Mouse (Mus musculus) MN1 (cell line): Measurements from ENCODE around the gene Ecel1.

Source experiments
- DNase-seq: peaks from one replicate; pipeline ENCODE4 v3.0.0-alpha.2; 2016; ENCODE audit warnings: low spot score

Ecel1 gene

DNA sequence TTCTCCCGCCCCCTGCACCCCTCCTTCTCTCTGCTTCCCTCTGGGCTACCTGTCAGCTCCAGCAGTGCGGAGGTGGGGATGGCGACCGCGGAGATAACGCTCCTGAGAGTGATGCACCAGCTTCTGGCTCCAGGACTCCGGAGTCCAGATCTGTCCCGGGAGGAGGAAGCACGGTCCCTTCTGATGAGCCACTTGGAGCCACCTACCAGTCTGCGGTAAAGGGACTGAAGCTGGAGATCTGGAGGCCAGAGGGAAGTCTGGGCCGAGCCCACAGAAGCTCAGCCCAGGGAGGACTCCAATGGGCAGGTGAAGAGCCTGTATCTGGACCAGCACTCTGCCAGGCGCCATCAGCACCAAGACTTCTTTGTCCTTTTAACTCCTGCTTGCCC lies at the start of gene Ecel1:
Gene Ecel1 (minus strand): TSS at position 323 of the 389 bp plus-strand sequence.
- DNase-seq = no peak

DNA sequence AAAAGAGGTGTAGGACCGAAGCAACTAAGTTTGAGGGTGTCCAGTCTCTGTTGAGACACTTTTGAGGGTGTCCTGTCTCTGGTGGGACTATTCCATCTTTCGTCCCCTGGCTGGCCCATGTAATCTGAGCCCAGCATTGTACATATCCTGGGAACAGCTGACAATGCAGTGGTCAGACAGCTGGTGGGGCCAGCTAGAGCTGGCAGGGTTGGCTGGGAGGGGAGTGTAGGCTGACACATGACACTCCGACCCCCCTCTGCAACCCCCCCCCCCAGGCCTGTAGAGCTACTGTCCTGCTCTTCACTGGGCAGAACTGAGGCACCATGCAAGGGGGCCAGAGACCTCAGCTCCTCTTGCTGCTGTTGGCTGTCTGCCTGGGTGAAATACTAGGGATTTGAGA lies 49.2 kb upstream of the Ecel1 start:
- DNase-seq = no peak

DNA sequence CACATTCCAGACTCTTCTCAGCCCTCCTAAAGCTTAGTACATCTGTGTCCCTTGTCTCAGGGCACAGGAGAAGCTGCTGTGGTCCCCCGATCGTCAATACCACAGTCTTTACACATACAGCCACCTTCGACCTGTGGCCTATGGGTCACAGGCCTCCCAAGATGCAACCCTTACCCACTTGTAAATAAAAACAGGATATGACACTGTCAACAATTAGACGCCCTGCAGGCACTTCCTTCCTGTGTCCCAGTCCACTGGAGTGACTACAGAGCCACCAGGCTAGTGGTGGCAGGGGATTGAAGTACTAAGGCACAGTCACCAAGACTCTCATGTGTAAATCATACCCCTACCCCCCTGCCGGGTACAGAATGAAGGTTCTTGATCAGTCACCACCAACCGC lies 48.7 kb upstream of the Ecel1 start:
- no peak for DNase-seq

DNA sequence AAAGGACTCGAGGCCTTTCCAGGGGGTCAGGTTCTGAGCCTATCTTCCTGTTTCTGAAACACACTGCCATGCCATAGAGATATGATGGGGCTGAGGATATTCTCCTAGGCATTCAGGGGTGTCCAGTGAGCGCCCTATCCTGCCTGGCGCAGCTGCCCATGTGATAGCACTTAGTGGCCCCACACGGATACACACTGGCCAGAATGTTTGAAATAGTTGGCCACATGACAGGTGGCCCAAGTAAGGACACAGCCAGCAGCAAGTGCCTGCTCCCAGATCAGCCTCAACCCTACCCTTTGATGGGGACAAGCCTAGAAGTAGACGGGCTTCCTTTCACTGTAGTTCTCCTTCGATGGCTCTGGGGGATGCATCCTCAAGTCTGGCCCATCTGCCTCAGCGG lies 48.1 kb upstream of the Ecel1 start, which contains the start of gene Chrng:
Gene Chrng (plus strand): TSS at position 193 of the 400 bp plus-strand sequence.
- no peak for DNase-seq

DNA sequence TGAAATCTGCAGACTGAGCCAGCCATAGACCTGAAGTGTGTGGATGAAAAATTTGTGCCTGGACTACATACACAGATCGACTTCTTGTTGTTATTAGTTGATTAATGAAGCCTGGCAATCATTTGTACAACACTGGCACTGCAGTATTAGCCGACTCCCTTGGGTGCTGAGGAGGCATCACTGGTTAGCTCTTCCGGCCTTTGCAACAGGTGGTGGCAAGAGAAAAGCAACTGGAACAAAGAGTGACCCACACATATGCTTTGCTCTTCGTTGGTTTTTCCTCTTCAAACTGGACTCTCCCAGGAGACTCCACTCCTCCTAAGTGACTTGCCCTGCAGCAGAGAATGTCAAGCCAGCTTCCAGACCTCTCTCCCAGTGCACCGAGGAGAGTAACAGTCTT lies 47.5 kb upstream of the Ecel1 start:
- DNase-seq = no peak

DNA sequence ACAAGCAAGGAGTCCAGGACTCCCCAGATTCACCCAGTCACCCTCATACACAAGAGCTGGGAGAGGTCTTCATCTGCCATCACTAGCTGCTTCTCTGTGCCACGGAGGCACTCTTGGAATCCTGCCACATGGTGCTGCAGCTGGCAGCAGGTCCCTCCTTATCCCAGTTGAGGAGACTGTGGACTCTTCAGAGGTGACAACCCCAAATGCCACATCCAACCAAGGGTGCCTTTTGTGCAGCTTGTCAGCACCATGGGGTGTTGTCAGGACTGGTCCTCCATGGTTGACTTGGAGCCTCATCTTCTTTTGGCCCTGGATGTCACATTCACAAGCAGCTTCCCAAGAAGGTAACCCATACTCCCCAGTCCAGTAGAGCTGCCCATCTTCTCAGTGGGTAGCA lies 45.5 kb upstream of the Ecel1 start:
- no peak for DNase-seq

DNA sequence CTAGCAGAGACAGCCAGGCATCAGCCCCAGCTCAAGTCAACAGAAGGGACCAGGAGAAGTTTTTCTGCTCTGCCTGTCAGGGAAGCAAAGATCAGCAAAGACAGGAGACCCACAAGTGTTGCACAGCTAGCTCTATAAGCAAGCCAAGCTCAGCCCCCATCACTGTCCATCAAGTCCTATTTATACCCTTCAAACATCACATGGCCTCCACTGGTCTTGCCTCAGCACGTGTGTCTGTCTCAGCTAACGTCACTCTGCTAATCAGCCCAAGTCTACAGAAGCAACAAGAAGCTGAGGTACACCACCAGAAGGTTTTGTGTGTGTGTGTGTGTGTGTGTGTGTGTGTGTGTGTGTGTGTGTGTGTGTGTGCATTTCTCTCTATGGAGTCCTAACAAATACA lies 44.5 kb upstream of the Ecel1 start:
- no peak for DNase-seq

DNA sequence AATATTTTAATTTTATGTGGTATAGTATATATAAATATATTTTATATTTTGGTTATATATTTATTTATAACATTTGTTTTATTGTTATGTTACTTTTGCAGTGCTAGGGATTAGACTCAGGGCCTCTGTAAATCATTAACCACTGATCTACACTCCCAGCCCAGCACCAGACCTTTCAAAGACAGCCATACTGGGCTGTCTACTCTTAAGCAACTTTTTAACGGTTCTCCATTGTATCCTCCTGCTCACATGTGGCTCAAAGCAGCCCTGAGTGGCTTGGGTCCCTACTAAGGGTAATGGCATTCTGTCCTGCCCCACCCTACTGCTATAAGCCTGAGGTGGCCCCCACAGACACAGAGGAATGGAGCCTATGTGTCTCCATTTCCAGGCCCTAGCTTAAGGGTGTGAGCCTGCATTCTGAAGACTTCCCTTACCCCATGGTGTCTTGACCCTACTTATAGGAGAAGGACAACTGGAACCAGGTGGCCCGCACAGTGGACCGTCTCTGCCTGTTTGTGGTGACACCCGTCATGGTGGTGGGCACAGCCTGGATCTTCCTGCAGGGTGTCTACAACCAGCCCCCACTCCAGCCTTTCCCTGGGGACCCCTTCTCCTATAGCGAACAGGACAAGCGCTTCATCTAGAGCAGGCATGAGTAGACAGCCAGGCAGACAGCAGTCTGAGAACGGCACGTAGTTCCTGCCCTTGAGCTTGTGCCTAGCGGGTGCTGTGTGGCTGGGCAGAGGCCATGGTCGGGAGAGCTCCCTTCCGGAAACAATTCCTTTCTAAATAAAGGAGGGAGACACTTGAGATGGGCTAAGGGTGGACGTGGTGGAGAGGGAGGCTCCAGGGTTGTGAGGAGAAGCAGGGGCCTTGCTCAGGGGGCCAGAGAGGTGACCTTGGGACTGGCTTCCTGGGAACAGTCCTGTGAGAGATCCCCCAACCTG lies 42.1 kb upstream of the Ecel1 start:
- DNase-seq = no peak

DNA sequence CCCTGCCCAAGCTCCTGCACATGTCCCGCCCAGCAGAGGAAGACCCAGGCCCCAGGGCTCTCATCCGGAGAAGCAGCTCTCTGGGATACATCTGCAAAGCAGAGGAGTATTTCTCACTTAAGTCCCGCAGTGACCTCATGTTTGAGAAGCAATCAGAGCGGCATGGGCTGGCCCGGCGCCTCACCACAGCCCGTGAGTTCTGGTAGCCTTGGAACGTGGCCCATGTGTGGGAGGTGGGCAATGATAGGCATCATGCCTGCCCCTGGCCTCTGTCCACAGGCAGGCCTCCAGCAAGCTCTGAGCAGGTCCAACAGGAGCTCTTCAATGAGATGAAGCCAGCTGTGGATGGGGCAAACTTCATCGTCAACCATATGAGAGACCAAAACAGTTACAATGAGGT lies 41.0 kb upstream of the Ecel1 start:
- peak; percentile 52 for DNase-seq

DNA sequence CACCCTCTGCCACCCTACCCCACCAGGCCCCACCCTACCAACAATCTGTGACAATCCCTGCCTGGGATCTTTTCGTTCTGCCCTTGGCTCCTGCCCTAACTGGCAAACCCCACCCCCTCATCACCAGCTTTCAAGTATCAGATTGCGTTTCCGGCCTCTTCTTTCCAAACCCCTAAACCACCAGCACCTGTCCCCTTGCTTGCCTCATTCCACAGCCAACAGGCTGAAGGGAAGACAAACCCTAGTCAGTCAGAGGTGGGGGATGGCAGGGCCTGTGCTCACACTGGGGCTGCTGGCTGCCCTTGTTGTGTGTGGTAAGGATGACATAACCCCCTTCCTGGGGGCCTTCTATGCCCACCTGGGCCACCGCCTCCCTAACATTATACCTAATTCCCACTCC lies 34.1 kb upstream of the Ecel1 start, which contains the start of gene Chrnd:
Gene Chrnd (plus strand): TSS at position 179 of the 400 bp plus-strand sequence.
- DNase-seq = no peak

DNA sequence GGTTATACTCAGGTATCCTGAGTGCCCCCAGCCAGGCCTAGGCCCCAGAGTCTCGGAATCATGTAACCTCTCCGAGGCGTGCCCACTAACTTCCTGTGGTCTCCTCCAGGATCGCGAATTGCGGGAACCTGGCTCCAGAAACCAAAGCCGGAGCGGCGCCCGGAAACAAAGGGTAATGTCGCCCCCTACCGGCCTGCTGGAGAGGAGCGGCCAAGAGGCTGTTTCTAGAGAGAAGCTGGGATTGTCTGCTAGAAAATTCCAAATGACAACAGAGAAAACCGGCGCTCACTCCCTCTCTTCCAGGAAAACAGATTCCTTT lies 30.7 kb upstream of the Ecel1 start:
- peak; percentile 82 for DNase-seq

DNA sequence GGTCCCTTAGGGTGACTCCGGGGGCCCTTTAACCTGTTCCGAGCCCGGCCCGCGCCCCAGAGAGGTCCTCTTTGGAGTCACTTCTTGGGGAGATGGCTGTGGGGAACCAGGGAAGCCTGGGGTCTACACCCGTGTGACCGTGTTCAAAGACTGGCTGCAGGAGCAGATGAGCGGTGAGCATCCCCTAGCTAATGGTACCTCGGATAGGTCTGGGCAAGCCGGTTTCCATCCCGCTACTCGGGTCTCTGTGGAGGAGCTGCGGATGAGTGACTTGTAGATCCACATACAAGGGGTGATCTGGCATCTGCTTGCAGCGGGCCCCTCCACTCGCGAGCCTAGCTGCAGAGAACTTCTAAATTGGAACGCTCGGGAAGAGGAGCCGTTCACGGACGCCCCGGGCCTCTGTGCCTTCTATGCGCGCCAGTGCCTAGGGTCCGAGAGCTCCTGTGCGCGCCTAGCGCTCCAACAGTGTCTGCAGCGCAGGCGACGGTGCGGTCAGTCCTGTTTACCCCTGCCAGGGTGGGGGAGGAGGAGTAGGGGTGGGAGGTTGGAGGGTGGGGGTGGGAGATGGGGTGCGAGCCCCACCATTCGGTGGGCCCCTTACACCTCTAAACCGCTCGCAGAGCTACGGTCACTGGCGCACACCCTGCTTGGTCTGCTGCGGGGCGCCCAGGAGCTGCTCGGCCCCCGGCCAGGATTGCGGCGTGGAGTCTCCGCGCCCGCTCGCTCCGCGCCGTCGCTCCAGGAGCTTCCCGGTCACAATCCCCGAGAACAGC lies 30.1 kb upstream of the Ecel1 start:
- no peak for DNase-seq

DNA sequence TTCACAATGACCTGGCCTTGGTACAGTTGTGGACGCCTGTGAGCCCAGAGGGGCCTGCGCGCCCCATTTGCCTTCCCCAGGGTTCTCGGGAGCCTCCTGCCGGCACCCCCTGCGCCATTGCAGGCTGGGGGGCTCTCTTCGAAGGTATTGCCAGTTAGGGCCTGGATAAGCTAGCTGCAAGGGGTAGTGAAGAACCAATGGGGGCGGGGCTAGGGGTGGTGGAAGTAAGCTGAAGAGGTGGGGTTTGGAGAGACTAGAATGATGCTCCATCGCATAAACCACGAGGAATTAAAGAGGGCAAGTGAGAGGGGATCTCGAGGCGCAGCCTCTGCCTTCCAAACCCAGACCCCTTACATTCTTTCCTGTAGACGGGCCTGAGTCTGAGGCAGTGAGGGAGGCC lies 29.2 kb upstream of the Ecel1 start:
- DNase-seq = no peak

DNA sequence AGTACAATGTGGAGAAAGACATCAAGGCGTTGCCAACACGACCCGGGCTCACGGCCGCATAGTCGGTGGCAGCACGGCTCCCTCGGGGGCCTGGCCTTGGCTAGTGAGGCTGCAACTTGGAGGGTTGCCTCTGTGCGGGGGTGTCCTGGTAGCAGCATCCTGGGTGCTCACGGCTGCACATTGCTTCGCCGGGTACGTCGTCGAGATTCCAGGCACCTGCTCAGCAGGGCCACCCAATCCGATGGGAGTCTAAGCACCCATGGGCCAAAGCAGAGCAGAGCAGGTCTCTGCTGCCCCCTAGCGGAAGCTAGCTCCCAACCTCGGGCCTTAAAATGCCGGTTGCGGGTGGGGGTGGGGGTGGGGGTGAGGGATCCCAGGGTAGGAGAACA lies 28.4 kb upstream of the Ecel1 start:
- DNase-seq = peak; percentile 71

DNA sequence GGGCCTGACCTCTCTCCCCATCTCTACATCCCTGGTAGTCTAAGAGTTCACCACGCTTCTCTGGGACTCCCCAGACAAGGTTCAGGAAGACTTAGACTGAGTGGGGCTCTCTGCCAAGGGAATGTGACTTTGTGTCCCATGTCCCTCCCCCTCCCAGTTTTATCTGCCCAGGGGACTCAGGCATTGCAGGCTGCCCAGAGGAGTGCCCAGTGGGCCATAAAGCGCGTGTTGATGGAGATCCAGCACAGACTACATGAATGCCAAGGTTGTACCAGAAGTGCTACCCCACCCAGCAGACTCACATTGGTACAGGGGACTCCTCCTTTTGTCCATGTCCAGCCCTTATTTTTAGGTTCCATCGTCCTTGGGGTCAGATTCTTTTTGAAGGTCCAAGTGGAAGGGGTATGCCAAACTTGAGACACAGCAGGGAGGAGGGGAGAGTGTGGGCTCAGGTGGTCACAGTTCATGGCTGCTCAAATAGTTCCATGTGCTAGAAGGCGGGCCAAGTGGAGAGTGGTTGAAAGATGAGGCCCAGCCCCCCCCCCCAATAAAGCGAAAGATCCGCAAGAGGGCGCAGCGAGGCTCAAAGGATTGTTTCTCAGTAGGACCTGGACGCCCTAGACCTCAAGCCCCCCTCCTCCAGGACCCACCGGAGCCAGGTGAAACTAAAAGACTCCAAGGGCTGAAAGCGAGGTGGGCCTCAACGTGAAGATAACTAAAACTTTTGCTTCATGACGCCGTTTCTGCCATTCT lies 27.9 kb upstream of the Ecel1 start:
- DNase-seq = no peak

DNA sequence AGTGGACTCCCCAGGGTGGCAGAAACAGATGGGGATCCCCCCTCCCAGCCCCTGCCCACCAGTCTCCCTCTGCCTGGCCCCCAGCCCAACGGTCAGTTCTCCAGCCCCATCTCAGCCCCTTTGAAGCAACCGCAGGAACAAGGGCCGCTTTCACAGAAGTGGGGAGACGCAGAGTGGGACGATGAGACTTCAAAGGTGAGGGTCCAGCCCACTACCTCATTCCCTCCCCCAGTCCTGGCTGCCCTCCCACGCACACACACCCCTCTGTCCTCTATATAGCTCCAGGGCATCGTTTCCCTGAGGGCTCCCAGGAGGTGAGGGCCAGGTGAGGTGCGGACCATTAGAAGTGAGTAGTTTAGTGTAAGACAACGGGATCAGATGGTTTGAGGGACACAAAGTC lies 26.7 kb upstream of the Ecel1 start, which contains the start of gene Prss56:
Gene Prss56 (plus strand): TSS at position 301 of the 400 bp plus-strand sequence.
- no peak for DNase-seq

DNA sequence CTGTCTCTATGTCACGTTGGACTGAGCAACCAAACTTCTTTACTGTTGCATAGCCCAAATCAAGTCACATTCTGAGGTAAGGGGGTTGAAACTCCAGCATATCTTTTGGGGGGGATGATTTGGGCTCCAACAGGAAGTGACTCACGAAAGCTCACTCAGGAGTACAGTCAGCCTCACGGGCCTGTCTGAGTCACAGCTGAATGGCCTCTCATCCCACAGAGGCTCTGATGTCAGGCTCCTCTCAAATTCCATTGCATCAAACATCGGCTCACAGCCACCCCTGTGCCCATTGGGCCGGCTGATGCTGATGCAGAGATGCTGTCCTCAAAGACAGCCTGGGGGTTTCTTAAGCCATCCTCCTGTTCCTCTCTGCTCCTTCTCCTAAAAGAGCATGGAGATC lies 24.6 kb upstream of the Ecel1 start:
- peak; percentile 70 for DNase-seq

DNA sequence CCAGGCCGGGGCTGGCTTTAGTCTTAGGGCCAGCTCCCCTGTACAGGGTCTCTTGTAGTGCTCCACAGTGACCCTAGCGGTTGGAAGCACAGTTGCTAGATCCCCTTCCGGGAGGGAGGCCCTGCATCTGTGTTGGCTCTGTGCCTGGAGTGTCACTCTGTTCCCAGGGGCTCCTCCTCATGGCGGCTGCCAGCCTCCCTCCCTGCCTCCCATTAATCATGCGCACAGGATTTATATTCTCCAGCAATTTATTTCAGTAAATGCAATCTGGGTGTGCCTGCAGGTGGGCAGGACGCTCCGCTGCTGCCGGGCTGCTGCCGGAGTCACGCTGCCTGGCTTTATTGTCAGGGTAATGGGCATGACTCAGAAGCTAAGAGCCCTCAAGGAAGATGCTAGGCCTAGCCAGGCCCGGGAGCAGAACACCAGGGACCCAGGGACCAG lies 19.6 kb upstream of the Ecel1 start:
- peak; percentile 91 for DNase-seq

DNA sequence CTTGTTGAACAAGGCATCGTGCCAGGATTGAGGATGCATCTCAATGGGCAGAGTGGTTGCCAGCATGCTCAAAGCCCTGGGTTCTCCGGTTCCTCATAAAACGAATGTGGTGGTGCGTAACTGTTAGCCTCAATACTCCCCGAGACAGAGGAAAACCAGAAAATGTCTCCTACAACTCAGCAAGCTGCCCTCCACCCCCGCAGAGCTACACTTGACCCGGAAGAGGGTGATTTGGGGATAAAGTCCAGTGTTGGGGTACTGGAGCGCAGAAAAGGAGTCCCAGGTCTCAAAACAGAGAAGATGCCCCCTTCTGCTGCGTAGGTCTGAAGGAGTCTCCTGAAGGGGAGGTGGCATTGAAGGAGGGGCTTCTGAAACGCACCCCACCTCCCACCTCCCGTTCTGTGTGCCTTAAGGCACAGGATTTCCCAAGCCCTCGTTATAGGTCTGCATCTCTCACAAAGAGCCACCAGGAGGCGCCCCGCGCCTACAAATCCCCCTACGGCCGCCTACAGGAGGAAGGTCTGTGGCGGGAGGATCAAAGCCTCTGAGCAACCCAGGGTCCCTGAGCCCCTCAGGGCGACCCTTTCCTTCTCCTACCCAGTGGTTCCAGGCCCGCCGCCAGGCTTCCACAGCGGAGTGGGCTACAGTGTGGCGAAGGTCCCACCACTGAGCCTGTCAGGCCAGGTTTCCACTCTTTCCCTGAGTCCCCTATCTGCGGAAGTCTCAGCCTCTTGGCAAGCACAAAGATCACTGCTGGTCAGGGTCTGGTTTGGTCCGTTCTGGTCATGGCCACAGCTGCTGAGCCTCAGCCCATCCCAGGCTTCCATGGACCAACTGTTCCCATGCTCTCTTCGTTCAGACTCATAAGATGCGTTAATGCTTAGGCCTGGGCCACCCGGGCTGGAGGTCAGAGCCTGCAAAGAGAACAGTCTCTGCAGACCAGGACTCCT lies 18.0 kb upstream of the Ecel1 start:
- DNase-seq = peak; percentile 41

DNA sequence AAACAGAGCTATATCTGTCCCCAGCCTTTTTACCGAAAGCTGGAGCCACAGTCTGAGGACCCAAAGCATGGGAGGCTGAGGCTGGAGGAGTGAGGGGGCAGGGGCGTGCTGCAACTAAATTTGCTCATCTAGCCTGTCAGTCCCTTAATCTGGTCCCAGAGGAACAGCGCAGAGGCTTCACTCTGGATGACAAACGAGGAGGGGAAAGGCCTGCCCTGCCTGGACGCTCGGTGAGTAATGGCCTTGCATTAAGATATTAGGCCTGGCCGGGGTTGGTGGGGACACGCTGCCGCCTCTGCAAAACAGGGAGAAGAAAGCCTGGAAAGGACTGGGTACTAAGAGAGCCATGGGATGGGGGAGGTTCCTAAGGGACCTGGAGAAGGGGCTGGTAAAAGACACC lies 16.0 kb upstream of the Ecel1 start:
- peak; percentile 71 for DNase-seq

DNA sequence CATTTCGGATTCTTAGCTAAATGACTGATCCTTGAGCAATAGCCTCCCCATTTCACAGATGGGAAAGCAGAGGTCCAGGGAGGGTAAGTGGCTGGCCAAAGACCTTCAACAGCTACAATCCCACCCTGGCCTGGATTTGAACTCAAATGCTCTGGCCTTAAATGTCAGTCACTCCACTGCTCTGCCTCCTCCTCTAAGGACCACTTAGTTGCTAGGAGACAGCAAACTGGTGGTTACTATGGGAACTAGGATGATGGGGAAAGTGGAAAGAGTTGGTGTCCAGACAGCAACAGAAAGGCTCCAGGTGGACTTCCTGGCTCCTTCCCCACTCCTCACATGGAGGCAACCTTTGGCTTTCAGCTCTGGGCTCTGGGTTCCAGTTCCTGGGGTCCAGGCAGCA lies 15.0 kb upstream of the Ecel1 start:
- DNase-seq = no peak
